Mouse (Mus musculus) right cerebral cortex, postnatal 14 days (tissue): ENCODE data around the gene Tspan11.

Experiments
- DNase-seq: peaks from one replicate; pipeline ENCODE4 v3.0.0; 2022

The Tspan11 gene

DNA sequence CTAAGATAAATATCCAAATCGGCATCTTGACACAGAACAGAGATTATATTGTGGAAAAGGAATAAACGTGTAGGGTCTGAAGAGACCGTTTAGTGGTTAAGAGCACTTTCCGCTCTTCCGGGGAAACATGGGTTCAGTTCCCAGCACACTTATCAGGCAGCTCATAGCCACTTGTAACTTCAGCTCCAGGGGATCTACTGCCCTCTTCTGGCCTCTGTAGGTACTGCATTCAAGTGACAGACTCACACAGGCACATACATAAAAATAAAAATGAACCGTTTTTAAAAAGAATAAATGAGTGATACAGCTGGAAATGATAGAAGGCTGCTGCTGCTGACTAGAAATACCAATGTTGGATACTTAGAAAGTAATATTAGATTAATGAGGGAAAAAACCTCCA is 7.9 kb upstream of the Tspan11 start:
- no peak for DNase-seq

DNA sequence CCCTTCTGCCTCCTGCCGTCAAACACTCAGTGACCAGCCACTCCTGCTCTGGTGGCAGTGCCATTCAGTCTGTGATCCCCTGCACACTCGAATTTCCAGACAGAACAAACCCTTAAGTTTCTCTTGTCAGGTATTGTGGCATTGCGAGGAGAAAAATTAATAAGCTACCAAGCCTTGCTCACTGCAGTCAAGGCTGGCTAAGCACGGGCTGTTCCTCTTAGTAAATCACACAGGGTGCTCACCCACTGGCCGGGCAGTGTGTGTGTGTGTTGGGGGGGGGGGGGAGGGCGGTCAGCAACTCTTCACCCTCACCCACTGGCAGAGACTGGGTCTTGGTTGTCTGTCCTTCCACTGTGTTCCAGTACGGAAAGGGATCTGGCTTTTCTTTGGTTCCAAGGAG is 473 bp upstream of the Tspan11 start:
- no peak for DNase-seq

DNA sequence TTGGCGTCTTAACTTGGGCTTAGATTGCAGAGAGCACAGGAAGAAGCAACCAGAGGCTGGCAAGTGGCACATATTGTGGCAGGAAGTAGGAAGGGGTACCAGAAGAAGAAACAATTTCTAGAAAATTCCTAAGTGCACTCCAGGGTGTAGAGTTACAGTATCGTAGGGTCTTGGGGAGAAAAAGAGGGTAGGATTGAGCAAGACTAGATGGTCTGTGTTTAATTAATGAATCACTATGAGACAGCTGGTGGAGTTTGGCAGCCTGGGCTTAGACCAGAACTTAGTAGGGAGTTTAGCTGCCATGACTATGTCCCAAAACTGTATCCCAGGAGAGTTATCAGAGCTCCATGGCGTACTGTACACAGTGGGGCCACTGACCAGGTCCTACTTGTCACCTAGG is 1.2 kb downstream of the Tspan11 start:
- DNase-seq: no peak

DNA sequence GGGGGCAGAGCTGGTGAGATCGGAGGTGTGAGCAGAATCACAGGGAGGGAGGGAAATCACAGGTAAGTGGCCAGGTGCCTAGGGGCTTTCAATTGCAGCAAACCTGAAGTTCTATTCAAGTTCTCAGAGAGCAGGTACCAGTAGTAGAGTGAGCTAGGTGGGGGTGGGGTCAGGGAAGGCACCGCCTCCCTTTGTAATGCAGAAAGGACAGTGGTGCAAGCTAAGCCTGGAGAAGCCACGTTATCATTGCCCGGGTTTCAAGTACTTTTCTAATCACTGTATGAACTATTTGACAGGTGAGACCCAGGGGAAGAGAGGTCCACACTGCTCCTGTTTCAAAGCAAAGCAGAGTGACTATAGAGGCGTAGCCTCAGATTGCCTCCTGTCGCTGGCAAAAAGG is 6.2 kb downstream of the Tspan11 start:
- no peak for DNase-seq

DNA sequence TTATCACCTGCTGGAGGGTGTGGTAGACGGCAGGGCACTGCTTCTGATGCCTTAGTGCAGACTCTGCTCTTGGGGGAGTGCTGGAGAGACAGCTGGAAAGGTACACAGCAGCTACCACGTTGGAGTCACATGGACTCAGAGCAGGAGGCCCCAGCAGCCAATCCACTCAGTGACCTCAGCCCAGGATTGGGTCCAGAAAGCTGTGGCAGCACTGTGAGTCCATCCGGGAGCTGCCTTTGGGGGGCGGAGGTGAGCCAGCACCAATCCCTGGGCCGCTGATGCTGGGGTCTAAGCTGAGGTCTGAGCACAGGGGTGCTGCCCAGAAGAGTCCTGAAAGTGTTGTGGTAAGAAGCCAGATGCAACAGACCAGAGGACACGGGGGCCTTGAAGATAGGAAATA is 7.6 kb downstream of the Tspan11 start:
- no peak for DNase-seq

DNA sequence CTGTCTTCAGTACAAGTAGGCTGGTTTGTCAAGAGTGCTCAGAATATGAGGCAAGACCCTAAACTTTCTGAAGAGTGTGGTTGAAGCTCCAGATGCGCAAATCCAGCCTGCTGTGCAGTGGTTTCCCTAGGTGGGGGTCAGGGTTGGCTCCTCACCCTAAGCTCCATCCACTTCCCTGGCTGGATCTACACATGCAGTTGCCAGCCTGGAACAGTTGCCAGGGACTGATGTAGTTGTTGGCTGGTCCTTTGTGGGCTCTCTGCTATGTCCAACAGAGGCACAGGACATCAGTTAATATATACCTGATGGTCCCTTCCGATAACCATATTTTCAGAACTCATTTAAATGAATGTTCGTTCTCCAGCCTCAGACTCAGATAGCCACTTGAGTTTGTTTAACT is 9.0 kb downstream of the Tspan11 start:
- no peak for DNase-seq

DNA sequence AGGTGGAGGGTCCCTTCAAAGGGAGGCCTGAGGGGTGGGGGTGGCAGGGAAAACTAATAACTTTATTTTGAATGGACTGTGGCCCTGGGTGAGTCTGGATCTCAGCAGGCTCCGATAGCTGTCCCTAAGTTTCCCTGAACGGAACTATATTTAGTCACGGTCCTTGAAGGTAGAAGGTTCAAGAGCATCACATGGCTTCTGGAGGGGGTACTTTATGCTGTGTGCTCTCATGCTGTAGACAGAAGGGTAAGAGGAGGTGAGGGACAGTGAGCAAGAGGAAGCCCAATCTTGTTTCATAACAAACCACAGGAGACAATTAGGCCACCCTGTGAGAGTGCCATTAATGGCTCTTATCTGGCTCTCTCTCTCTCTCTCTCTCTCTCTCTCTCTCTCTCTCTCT is 10.0 kb downstream of the Tspan11 start:
- no peak for DNase-seq

DNA sequence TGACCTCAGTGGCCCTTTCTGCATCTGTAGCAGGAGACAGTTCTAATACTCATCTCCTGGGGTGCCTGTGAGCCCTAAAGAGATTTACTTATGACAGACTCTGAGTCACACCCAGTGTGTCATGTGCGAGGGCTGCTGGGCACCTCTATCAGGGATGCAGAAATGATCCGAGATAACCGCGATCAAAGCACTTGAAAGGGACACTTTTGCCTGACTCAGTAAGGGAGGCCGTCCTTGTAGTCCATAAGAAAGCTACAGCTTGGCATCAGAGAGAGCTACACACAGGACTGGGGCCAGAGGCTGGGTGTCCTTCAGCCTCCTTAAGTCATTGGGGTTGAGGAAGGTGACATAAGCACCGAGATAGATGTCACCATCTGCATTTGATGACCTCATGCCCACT is 12.7 kb downstream of the Tspan11 start:
- no peak for DNase-seq

DNA sequence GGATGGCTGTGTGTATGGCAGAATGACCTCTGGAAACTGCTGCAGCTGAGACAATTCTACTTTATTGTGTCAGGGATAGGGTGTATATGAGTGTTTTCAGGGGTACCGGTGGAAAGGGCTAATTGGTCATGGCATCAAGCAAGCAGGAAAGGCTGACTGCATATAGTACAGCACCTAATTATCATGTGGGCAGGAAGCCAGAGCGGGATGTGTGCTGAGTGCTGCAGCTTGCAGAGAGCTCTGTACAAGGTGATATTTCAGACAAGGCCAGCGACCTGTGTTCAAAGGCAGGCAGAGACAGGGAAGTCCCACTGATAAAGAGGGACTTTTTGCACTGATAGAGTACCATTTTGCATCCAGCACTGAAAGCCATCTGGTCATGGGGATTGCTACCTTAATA is 13.9 kb downstream of the Tspan11 start:
- DNase-seq: no peak

DNA sequence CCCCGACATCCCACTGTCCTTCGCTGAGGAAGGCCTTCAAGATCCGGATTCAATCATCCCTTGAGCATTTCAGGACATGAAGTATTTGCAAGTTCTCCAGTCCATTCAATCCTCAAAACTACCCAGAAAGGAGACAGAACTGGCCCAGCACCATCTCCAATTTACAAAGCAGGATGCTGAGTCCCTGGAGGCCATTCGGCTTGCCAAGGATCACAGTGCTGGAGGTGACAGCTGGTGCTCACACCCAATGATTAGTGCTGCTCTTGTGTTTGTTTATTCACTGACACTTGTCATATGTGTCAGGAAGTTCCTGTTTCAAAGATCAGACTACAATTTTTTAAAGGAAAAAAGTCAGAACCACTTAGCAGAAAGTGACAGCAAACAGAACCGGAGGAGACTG is 14.3 kb downstream of the Tspan11 start:
- DNase-seq: no peak

DNA sequence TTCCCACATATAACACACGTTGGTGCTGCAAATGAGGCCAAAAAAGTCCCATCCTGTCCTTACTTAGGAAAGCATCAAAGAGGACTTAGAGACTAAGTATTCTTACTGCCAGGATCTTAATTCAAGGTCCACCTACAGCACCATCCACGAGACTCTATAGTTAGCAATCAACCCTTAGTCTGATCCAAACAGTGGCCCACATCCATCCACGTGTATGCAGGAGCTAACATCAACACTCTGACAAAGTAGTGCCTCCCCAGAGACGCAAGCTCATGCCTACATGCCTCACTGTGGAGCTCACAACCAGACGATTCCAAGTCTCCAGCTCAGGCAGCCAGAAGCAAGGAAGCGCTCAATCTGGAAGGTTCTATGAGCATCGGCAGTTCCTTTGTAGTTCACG is 15.2 kb downstream of the Tspan11 start:
- DNase-seq: no peak

DNA sequence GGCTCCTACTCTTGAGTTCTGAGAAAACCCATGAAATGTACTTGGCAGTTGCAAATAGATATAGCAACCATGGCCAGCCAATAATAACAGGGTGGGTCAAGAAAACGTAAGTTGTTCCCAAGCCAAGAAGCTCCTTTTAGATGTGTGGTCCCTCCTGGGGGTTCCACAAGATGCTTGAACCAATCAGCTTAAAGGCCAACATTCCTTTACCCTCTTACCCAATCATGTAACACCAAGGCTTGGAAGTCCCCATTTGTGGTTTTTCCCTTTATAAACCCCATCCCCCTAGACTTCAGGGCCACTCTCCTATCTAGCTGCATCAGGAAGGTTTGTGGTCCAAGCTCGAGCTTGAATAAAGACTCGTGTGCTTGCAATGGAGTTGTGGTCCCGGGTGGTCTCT is 23.2 kb downstream of the Tspan11 start:
- no peak for DNase-seq

DNA sequence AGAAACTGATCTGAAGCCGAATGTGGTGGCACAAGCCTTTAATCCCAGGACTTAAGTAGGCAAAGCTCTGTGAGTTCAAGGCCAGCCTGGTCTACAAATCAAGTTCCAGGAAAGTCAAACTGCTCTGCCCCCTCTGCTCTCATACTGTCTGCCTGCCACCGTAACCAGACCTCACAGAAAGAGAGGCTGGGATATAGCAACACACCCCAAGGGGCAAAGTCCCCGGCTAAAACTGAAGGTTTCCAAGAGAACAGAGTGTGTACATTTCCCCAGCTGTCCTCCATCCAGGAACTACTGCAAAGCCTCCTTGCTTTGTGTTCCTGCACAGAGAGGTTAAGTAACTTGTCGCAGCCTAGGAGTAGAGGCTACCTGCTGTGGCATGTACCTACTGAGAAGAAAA is 24.3 kb downstream of the Tspan11 start:
- DNase-seq: no peak

DNA sequence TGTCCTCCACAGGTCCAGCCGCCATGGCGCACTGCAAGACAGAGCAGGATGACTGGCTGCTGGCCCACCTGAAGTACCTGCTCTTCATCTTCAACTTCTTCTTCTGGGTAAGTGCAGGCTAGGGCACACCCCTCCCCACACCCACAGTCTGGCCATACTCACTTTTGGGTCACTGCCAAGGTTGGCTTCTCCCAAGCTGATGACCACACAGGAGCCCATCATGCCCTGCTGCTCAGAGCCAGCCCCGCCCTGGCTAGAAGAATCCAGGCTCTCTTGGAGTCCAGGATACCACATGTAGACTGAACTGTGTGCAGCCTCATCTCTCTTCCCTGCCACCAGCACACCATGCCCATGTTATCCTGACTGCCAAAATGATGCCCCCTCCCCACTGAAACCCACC is 25.5 kb downstream of the Tspan11 start:
- no peak for DNase-seq

DNA sequence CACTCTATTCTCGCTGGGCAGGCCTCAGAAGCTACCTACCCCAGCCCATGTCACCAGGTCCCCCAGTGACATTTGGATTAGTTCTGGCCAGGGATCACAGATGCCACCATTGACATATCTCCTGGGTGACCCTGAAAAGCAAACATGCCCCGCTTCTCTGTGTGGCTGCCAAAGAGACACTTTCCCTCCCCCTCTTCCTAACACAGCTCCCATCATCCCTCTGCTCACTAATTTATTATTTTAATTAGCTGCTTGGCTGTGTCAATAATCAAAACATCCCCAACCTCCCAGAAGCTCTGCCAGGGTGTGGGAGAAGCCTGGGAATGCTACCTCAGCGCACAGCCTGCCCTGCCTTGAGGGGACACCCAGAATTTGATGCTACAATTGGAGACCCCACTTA is 29.6 kb downstream of the Tspan11 start:
- DNase-seq: no peak

DNA sequence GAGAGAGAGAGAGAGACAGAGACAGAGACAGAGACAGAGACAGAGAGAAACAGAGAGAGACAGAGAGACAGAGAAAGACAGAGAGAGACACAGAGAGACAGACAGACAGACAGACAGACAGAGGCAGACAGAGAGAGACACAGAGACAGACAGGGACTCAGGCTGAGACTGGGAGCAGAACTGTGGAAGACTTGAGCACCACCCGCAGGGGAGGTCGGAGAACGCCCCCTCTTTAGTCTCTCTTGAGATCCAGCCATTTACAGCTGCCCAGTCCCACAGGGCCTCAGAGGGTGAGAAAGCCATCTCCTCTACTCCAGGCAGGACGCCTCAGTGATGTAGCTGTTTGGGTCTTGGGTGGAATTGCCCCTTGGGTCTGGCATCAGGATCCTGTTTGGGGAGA is 30.3 kb downstream of the Tspan11 start:
- DNase-seq: no peak

DNA sequence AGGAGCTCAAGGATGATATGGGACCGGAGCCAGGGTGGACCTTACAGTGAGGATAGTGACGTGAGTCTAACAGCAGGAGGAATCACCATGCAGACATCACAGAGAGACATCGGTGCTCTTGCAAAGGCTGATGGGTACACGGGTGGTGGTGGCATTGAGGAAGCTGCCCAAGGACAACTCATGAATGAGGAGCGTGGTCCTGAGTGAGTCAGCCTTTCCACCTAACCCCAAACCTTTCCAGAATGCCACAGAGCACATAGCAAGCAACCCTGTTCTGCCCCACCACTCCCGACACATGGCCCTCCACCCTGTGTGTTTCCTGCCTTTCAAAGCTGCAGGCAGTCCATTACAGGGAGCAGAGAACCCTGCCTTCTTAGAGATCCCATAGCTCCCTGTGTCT is 32.1 kb downstream of the Tspan11 start:
- DNase-seq: no peak

DNA sequence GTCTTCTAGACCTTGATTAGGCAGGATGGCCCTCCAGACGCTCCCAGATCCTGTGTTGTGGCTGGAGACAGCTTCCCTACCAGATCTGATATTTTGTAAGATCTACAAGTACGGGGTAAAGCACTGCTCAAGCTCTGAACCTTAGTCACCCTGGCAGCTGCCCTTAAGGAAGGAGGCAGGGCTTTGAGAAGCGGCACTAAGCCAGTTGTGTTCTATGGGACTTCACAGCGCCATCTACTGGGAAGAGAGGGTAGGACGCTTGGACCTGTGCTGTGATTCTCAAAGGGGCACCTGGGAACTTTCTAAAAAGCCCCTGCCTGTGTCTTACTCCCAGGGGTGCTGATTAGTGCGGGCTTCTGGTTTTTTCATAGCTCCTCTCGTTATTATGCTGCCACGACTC is 33.3 kb downstream of the Tspan11 start:
- DNase-seq: peak; percentile 84

DNA sequence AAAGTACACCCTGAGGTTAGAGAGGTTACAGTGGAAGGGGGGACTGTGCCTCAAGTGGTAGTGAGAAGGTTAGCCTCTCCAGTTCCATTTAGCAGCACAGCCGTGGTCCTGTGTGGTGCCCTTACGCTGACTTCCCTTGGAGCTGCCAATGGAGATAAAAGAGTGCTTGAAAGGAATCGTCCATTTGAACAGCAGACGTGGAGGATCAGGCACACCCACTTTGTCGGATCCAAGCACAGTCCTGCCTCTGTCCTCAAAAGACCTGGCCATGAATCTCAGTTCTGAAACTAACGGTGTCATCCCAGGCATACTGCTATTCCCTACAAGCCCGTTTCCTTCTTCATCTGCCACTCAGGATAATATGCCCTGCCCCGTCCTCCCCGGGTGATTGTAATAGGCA is 34.6 kb downstream of the Tspan11 start:
- no peak for DNase-seq

DNA sequence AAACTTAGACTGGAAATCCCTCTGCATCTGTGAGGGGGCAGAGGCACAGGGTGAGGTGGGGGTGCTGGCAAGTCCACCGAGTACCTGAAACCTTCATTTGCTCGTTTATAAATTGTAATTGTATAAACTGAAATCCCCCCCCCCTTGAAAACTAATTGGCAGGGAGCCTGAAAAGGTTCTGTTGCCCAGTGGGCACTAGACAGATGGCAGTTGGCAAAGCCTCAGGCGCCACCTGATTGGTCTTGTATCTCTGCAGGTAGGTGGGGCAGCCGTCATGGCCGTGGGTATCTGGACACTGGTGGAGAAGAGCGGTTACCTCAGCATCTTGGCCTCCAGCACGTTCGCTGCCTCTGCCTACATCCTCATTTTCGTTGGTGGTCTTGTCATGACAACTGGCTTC is 35.9 kb downstream of the Tspan11 start:
- DNase-seq: no peak

DNA sequence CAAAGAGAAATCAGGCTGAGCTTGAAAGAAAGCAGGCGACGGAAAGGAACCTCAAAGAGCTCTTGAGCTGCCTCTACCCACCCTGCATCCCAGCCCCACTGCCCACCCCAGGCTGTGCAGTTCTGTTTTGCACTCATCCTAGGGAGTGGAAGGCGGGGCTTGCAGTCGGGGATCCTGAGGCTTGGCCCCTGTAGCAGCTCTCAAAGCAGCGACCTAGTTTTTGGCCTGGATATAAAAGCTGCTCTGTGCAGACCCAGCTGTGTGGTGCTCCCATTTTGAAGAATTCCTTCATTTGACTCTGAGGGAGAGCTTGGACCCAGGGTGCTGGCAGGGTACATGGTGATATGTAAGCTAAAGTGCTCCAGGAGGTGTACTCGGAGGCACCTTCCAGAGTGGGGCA is 37.4 kb downstream of the Tspan11 start:
- DNase-seq: no peak

DNA sequence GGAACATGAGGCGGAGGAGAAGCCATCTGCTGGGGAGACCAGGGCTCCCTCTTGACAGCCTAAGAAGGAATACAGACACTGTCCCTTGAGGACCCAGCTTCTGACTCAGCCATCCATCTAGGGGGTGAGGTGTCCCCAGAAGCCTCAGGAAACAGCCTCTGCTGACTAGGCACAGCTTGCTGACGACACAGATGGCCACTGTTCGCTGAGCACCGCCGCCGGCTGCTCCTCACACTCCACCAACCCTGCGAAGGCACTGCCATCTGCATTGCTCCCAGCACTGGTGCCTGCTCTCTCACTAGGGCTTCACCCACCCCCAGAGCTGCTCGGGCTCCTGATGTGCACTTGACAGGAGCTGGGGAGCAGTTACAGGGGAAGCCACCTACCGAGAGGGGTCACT is 38.5 kb downstream of the Tspan11 start:
- peak; percentile 71 for DNase-seq

DNA sequence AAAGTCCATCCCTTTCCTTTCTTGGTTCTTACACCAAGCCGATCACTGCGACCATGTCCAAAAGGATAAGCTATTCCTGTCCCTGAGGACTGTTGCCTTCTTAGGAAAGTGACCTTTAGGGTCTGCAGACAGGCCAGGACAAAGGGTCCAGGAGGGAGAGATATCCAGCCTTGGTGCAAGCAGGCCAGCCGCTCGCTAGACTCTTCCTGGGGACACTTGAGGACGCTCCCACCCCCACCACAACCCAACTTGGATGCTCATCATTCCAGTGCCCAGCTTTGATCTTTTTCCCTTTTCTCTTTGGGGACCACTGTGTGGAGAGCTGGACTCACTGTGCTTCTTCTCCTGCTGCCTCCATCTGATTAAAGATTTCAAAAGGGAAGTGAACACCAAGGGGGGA is 41.3 kb downstream of the Tspan11 start:
- DNase-seq: no peak

DNA sequence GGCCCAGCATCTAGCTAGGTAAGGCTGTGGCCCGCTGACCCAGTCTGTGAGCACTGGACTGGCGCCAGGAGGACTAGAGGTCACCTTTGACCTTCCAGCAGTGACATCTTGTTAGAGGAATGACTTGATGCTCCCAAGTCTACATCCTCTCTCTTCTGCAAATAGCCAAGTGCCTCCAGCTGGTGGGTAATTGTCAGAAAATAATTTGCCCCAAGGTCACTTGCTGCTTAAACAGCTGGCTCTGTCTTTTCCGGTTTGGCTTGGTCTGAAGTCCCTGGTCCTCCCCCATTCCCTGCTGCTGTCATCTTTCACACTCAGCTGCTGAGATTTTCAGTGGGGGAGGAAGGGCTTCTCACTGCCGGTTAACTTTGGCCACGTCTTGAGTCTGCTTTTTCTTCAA is 45.3 kb downstream of the Tspan11 start:
- DNase-seq: no peak

DNA sequence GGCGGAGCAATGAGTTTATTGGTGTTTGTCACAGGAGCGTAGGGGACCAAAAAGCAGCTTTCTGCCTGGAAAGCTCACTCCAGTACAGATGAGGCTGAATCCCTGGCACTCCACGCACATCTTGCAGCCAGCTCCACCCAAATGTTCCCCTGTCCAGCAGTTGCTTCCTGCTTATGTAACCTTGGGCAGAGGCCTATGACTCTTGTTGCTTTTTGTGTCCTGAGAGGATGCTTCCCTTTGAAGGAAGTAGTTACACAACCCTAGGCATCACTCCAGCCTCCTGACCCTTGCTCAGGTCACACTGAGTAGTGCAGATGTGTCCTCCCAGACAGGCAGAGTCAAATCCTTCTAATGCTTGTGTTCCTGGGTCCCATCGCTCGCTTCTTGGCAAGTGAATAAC is 46.5 kb downstream of the Tspan11 start:
- DNase-seq: no peak

DNA sequence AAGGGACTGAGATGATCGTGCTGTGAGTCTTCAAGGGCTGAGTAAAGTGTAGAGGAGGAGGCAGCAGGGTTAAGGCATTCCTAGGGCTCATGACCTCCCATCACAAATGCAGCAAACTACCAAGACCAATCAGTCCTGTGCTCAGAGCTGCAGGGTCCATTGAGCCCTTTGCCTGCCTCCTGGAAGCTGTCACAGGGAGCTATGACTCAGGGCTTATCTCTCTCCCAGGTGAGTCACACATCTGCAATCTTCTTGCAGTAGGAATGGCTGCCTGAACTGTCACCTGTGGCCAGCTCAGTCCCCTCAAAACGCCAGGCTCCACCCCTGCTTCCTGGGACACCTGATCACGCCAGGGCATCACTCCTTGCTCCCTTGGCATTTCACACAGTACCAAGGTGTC is 47.7 kb downstream of the Tspan11 start:
- no peak for DNase-seq

DNA sequence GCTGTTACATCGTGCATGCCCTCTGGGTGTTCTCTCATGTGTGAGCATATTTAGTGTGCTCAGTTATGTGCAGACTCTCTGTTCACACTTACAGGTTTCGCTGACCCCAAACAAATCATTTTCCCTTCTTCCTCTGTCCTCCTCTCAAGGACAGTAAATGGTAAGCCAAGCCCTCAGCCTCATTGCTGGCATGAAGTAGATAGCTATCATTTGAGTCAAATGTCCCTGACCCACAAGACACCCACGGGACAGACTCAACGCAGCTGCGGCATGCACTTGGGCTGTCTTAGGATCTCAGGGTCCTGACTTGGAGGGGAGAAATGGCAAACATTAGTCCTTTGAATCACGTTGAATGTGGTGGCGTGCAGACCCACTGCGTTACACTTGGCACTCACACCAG is 55.0 kb downstream of the Tspan11 start:
- DNase-seq: no peak
